Mouse (Mus musculus) neural tube, embryonic 14.5 days (tissue): ENCODE measurements around the gene Fasl. TPM values are rescaled to one million over a fixed set of nuclear protein-coding genes. Genes with fewer than 3 reads are reported as not detected.

Experiments used
- ATAC-seq: fragments of 200-750 bp; cut with Nextera tagmentation; 2 replicates; pipeline ENCODE4 v1.8.0; 2017; ENCODE audit warnings: low read depth, mild to moderate bottlenecking, moderate TSS enrichment, moderate library complexity
- H3K27ac ChIP-seq: fragments of 300-500 bp; sonication (generic); 2 replicates; pipeline ENCODE4 v1.5.1; 2014; ENCODE audit warnings: low read depth, mild to moderate bottlenecking, control low read depth, low read length, moderate library complexity, mixed read lengths
- H3K27me3 ChIP-seq: fragments of 300-500 bp; sonication (generic); 2 replicates; pipeline ENCODE4 v1.6.1; 2014; ENCODE audit warnings: low read length; ENCODE audit not compliant: control insufficient read depth, insufficient read depth
- H3K36me3 ChIP-seq: fragments of 300-500 bp; sonication (generic); 2 replicates; pipeline ENCODE4 v1.6.1; 2014; ENCODE audit warnings: low read length, mixed read lengths; ENCODE audit not compliant: control insufficient read depth, insufficient read depth
- H3K4me1 ChIP-seq: fragments of 300-500 bp; sonication (generic); 2 replicates; pipeline ENCODE4 v1.6.1; 2014; ENCODE audit warnings: low read length; ENCODE audit not compliant: control insufficient read depth, insufficient read depth
- H3K4me2 ChIP-seq: fragments of 300-500 bp; sonication (generic); 2 replicates; pipeline ENCODE4 v1.6.1; 2014; ENCODE audit warnings: mild to moderate bottlenecking, low read depth, low read length, control low read depth
- H3K4me3 ChIP-seq: fragments of 300-500 bp; sonication (generic); 2 replicates; pipeline ENCODE4 v1.5.1; 2014; ENCODE audit warnings: low read depth, low read length, control low read depth, mixed read lengths
- H3K9ac ChIP-seq: fragments of 300-500 bp; sonication (generic); replicated peaks from 2 replicates; pipeline ENCODE4 v1.6.1; 2014; ENCODE audit warnings: low read depth, mild to moderate bottlenecking, control low read depth, low read length, mixed read lengths
- H3K9me3 ChIP-seq: fragments of 300-500 bp; sonication (generic); 2 replicates; pipeline ENCODE4 v1.6.1; 2016; ENCODE audit warnings: low read length; ENCODE audit not compliant: control insufficient read depth
- WGBS: fragments of 180-500 bp; shearing (Covaris S2); extraction: QIAGEN DNeasy Blood & Tissue Kit; methylation state at CpG from one replicate; pipeline ENCODE4 v1.1.7; 2014; 5-methylcytosine and 5-hydroxymethylcytosine counted together
- polyA plus RNA-seq: library from polyadenylated mRNA; unstranded; fragments of >200 nt; fragmentation: Nextera tagmentation; extraction: Ambion mirVana; gene quantifications from 2 replicates; pipeline ENCODE4 v1.2.1, GENCODE M21; 2014

The Fasl gene
- polyA plus RNA-seq, 1 experiment from 2014 or later, result 0.40 TPM

- Histone ChIP-seq H3K9me3 (no peaks in the 10 kb centered on the region), H3K4me3 (no peak overlapping the region), H3K4me2 (no peak overlapping the region), H3K27ac (no peak overlapping the region), H3K27me3 (no peaks in the 10 kb centered on the region), H3K36me3 (no peaks in the 10 kb centered on the region), H3K4me1 (no peaks in the 10 kb centered on the region), H3K9ac (no peak overlapping the region)
- no peak for ATAC-seq
- WGBS, result 89% methylated on average over 10 of the region's 10 CpGs
Measured at GRCm38 (mm10) chr1:161794447-161795211, 6.3 kb upstream of the Fasl start.

GRCm38 (mm10) chr1:161793321-161793720 lies 5.0 kb upstream of the Fasl start:
- Histone ChIP-seq H3K9ac (no peak overlapping the region), H3K4me3 (no peak overlapping the region), H3K36me3 (no peaks in the 10 kb centered on the region), H3K27ac (no peak overlapping the region), H3K4me2 (no peak overlapping the region), H3K9me3 (no peaks in the 10 kb centered on the region), H3K27me3 (no peaks in the 10 kb centered on the region), H3K4me1 (no peaks in the 10 kb centered on the region)
- WGBS, result 86% methylated on average over 3 of the region's 3 CpGs
- no peak for ATAC-seq

- no peak overlapping the region for H3K4me2 ChIP-seq
- H3K36me3 ChIP-seq, result no peaks in the 10 kb centered on the region
- no peak for ATAC-seq
- H3K9ac ChIP-seq, result no peak overlapping the region
- H3K4me1 ChIP-seq, result no peaks in the 10 kb centered on the region
- no peaks in the 10 kb centered on the region for H3K27me3 ChIP-seq
- whole genome bisulfite sequencing, result 91% methylated on average over 4 of the region's 4 CpGs
- no peak overlapping the region for H3K4me3 ChIP-seq
- no peak overlapping the region for H3K27ac ChIP-seq
- no peaks in the 10 kb centered on the region for H3K9me3 ChIP-seq
Measured at GRCm38 (mm10) chr1:161792687-161792969, 4.3 kb upstream of the Fasl start.

GRCm38 (mm10) chr1:161791854-161792686 lies 3.8 kb upstream of the Fasl start:
- no peak for ATAC-seq
- WGBS, result 91% methylated on average over 8 of the region's 8 CpGs
- H3K36me3 ChIP-seq, result no peaks in the 10 kb centered on the region
- H3K4me2 ChIP-seq, result no peak overlapping the region
- no peak overlapping the region for H3K9ac ChIP-seq
- no peaks in the 10 kb centered on the region for H3K27me3 ChIP-seq
- no peaks in the 10 kb centered on the region for H3K9me3 ChIP-seq
- no peaks in the 10 kb centered on the region for H3K4me1 ChIP-seq
- no peak overlapping the region for H3K4me3 ChIP-seq
- H3K27ac ChIP-seq, result no peak overlapping the region

- 80% methylated on average over 2 of the region's 2 CpGs for WGBS
Measured at GRCm38 (mm10) chr1:161782725-161783124, 5.6 kb downstream of the Fasl start.

GRCm38 (mm10) chr1:161781594-161781993 lies 6.7 kb downstream of the Fasl start:
- Histone ChIP-seq H3K4me3 (no peak overlapping the region), H3K27me3 (no peaks in the 10 kb centered on the region), H3K36me3 (no peaks in the 10 kb centered on the region), H3K9me3 (no peaks in the 10 kb centered on the region), H3K9ac (no peak overlapping the region), H3K4me1 (no peaks in the 10 kb centered on the region), H3K4me2 (no peak overlapping the region), H3K27ac (no peak overlapping the region)
- no peak for ATAC-seq
- 86% methylated on average over 5 of the region's 5 CpGs for WGBS

More at GRCm38 (mm10) chr1:161782725-161783124, 5.6 kb downstream of the Fasl start:
- Histone ChIP-seq H3K36me3 (no peaks in the 10 kb centered on the region), H3K4me2 (no peak overlapping the region), H3K4me1 (no peaks in the 10 kb centered on the region), H3K27ac (no peak overlapping the region), H3K27me3 (no peaks in the 10 kb centered on the region), H3K4me3 (no peak overlapping the region), H3K9ac (no peak overlapping the region), H3K9me3 (no peaks in the 10 kb centered on the region)
- ATAC-seq, result no peak

- Histone ChIP-seq H3K27me3 (no peaks in the 10 kb centered on the region), H3K9me3 (no peaks in the 10 kb centered on the region), H3K27ac (no peak overlapping the region), H3K4me1 (no peaks in the 10 kb centered on the region), H3K4me2 (no peak overlapping the region), H3K9ac (no peak overlapping the region), H3K36me3 (no peaks in the 10 kb centered on the region), H3K4me3 (no peak overlapping the region)
- ATAC-seq, result no peak
Measured at GRCm38 (mm10) chr1:161779057-161779456, 9.2 kb downstream of the Fasl start.

- ATAC-seq, result no peak
- no peaks in the 10 kb centered on the region for H3K27me3 ChIP-seq
- H3K4me1 ChIP-seq, result no peaks in the 10 kb centered on the region
- no peak overlapping the region for H3K9ac ChIP-seq
- H3K4me3 ChIP-seq, result no peak overlapping the region
- no peaks in the 10 kb centered on the region for H3K9me3 ChIP-seq
- WGBS, result 86% methylated on average over 6 of the region's 6 CpGs
- no peak overlapping the region for H3K4me2 ChIP-seq
- H3K27ac ChIP-seq, result no peak overlapping the region
- H3K36me3 ChIP-seq, result no peaks in the 10 kb centered on the region
Measured at GRCm38 (mm10) chr1:161775151-161775550, 13.1 kb downstream of the Fasl start.

- no peak for ATAC-seq
- no peaks in the 10 kb centered on the region for H3K4me1 ChIP-seq
- no peaks in the 10 kb centered on the region for H3K27me3 ChIP-seq
- H3K4me3 ChIP-seq, result no peak overlapping the region
- no peak overlapping the region for H3K27ac ChIP-seq
- no peaks in the 10 kb centered on the region for H3K36me3 ChIP-seq
- no peaks in the 10 kb centered on the region for H3K9me3 ChIP-seq
- no peak overlapping the region for H3K9ac ChIP-seq
- WGBS, result 92% methylated on average over 2 of the region's 2 CpGs
- H3K4me2 ChIP-seq, result no peak overlapping the region
Measured at GRCm38 (mm10) chr1:161771293-161771692, 17.0 kb downstream of the Fasl start.
